Mouse (Mus musculus) Patski (cell line): ENCODE results near the gene Hhipl1. TPM values are rescaled to one million over a fixed set of nuclear protein-coding genes. Genes with fewer than 3 reads are reported as not detected.
A peak's percentile ranks its signal among the peaks of the same experiment; 100 is the strongest.

Experiments
- ATAC-seq: fragments of 100-300 bp; one replicate; pipeline ENCODE4 v1.8.0; 2021
- CTCF ChIA-PET: fragments of 350-600 bp; sonication (Branson Sonifier 250); formaldehyde crosslinking; loops from one replicate; lab custom pipeline; 2022; ENCODE audit warnings: inconsistent platforms; lab: Charles Lee
- POLR2A ChIA-PET: fragments of 350-600 bp; sonication (Branson Sonifier 250); formaldehyde crosslinking; loops from one replicate; lab custom pipeline; 2022; ENCODE audit warnings: antibody characterized with exemption, inconsistent platforms; lab: Charles Lee
- DNase-seq: peaks from one replicate; pipeline ENCODE4 v3.0.0-alpha.2; 2011; ENCODE audit warnings: low read depth, low spot score
- H3K27me3 ChIP-seq: fragments of 371-371 bp; one replicate; pipeline ENCODE4 v1.5.1; 2021
- CTCF ChIP-seq: fragments of 100-300 bp; IDR thresholded peaks from one replicate; pipeline ENCODE4 v1.5.1; 2021
- in situ Hi-C: fragments of 300-500 bp; cut with MboI; formaldehyde crosslinking; loops from 3 replicates; pipeline ENCODE4 v1.11.1; 2018; ENCODE audit warnings: low pct_unique_long_range_greater_than_20kb, mixed read lengths
- polyA plus RNA-seq: library from polyadenylated mRNA; unstranded; gene quantifications from one replicate; pipeline ENCODE4 v1.2.3, GENCODE M21; 2021

Gene Hhipl1
- polyA plus RNA-seq, 1 experiment from 2014 or later: 2.7 TPM

GRCm38 (mm10) chr12:108354284-108354683 lies 48.2 kb downstream of the Hhipl1 start:
- in situ Hi-C loops: no loop called here
- no peaks in the 10 kb centered on the region for H3K27me3 ChIP-seq
- no peak for TF ChIP-seq CTCF
- POLR2A ChIA-PET: no interaction called here
- CTCF ChIA-PET: interaction anchor here (0.8 kb wide), 1 partner anchor 68 kb away, joined by 3 read pairs; no protein-coding TSS in a partner anchor
- ATAC-seq (no peak), DNase-seq (no peak)

DNA sequence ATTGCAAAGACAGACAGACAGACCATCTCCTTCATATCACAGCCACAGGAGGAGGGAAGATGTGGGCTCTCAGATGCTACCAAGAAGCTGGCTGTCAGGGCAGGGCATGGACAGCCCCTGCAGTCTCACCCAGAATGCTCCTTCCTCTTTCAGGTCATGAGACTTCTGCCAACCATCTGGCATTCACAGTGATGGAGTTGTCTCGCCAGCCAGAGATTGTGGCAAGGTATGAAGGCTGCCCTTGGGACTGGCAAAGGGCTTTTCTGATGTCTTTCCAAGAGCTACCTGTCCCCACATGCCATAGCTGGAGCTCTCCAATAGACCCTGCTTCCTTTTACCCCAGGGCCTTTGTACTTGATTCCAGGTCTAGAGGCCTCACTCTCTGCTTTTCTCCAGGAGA lies 49.2 kb downstream of the Hhipl1 start:
- ATAC-seq: no peak
- no peak for TF ChIP-seq CTCF
- no peaks in the 10 kb centered on the region for H3K27me3 ChIP-seq
- ChIA-PET POLR2A (no interaction called here), CTCF (interaction anchor here (0.6 to 1.3 kb wide), 2 partner anchors 23 to 134 kb away, joined by 3 to 5 read pairs; no protein-coding TSS in a partner anchor)
- in situ Hi-C loops: no loop called here
- DNase-seq: no peak

- no peak for ATAC-seq
- in situ Hi-C loops: no loop called here
- TF ChIP-seq CTCF: no peak
- H3K27me3 ChIP-seq: no peaks in the 10 kb centered on the region
- CTCF ChIA-PET: interaction anchor here (0.6 to 1.3 kb wide), 4 partner anchors 23 to 185 kb away, joined by 3 to 5 read pairs (median 3); no protein-coding TSS in a partner anchor
- no peak for DNase-seq
- POLR2A ChIA-PET: no interaction called here
Measured at GRCm38 (mm10) chr12:108355986-108356385, 49.9 kb downstream of the Hhipl1 start.

- DNase-seq (peak; percentile 20), ATAC-seq (peak; percentile 83)
- in situ Hi-C loops: loop anchor here (5.0 kb wide), 2 partner anchors 59 to 129 kb away; no protein-coding TSS in a partner anchor
- no peak for TF ChIP-seq CTCF
- POLR2A ChIA-PET: interaction anchor here (1.0 to 1.5 kb wide), 2 partner anchors 130 to 133 kb away, joined by 3 to 4 read pairs; no protein-coding TSS in a partner anchor
- CTCF ChIA-PET: interaction anchor here (0.9 to 2.1 kb wide), 6 partner anchors 9 to 129 kb away, joined by 3 to 11 read pairs (median 3); no protein-coding TSS in a partner anchor
- no peaks in the 10 kb centered on the region for H3K27me3 ChIP-seq
Measured at GRCm38 (mm10) chr12:108363796-108364195, 57.7 kb downstream of the Hhipl1 start.

DNA sequence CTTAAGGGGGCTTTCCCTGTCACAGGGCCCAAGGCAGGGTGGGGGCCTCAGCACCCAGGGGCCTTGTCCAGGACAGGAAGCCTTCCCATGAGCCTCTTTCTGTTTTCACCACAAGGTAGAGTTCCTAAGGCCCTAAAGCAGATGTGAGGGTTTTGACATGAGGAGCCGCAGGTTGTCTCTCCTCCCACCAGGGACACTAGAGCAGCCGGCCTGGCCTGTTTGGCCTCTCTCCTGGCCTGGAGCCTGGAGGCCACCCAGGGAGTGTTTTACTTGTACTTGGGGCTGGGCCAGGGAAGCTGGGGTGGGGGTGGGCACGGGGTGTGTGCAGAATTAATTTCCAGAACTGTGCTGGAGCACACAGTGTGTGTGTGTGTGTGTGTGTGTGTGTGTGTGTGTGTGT lies 59.3 kb downstream of the Hhipl1 start:
- DNase-seq (no peak), ATAC-seq (no peak)
- POLR2A ChIA-PET: no interaction called here
- in situ Hi-C loops: no loop called here
- no peaks in the 10 kb centered on the region for H3K27me3 ChIP-seq
- TF ChIP-seq CTCF: no peak
- CTCF ChIA-PET: interaction anchor here (1.2 kb wide), 1 partner anchor 41 kb away, joined by 3 read pairs; no protein-coding TSS in a partner anchor

- in situ Hi-C loops: no loop called here
- no peak for DNase-seq
- ChIA-PET CTCF (interaction anchor here (1.2 kb wide), 1 partner anchor 40 kb away, joined by 3 read pairs; no protein-coding TSS in a partner anchor), POLR2A (no interaction called here)
- TF ChIP-seq CTCF: no peak
- H3K27me3 ChIP-seq: no peaks in the 10 kb centered on the region
- no peak for ATAC-seq
Measured at GRCm38 (mm10) chr12:108365868-108366267, 59.8 kb downstream of the Hhipl1 start.

DNA sequence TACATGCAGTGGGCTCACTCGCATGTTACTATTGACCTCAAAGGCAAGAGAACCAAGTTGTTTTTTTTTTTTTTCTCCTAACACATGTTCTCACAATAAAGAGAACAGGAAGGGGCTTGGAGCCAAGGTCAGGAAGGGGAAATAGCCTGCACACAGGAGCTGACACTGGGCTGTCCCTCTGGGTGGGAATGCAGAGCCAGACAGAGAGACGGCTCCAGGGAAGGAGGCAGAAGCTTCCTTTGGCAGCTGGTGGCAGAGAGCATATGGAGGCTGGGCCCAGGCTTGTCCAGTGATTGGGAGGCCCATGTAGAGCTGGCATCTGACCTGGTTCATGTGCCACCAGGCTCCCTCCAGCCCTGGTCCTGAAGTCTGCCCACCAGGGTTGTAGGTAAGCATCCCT lies 61.8 kb downstream of the Hhipl1 start:
- in situ Hi-C loops: no loop called here
- no peak for ATAC-seq
- ChIA-PET POLR2A (no interaction called here), CTCF (interaction anchor here (0.6 kb wide), 1 partner anchor 1778 kb away, joined by 3 read pairs; no protein-coding TSS in a partner anchor)
- H3K27me3 ChIP-seq: no peaks in the 10 kb centered on the region
- DNase-seq: no peak
- TF ChIP-seq CTCF: no peak

GRCm38 (mm10) chr12:108368921-108369320 lies 62.9 kb downstream of the Hhipl1 start:
- DNase-seq: no peak
- TF ChIP-seq CTCF: no peak
- ChIA-PET CTCF (no interaction called here), POLR2A (interaction anchor here (0.7 kb wide), 1 partner anchor 300 kb away, joined by 3 read pairs; no protein-coding TSS in a partner anchor)
- in situ Hi-C loops: no loop called here
- H3K27me3 ChIP-seq: no peaks in the 10 kb centered on the region
- no peak for ATAC-seq

- POLR2A ChIA-PET: no interaction called here
- TF ChIP-seq CTCF: no peak
- in situ Hi-C loops: no loop called here
- CTCF ChIA-PET: interaction anchor here (1.8 kb wide), 1 partner anchor 12 kb away, joined by 3 read pairs; no protein-coding TSS in a partner anchor
- DNase-seq (no peak), ATAC-seq (no peak)
- H3K27me3 ChIP-seq: no peaks in the 10 kb centered on the region
Measured at GRCm38 (mm10) chr12:108370596-108371428, 64.7 kb downstream of the Hhipl1 start, which contains the start of gene Eml1. TSS of gene Eml1 (plus strand) at chr12:108370957.

DNA sequence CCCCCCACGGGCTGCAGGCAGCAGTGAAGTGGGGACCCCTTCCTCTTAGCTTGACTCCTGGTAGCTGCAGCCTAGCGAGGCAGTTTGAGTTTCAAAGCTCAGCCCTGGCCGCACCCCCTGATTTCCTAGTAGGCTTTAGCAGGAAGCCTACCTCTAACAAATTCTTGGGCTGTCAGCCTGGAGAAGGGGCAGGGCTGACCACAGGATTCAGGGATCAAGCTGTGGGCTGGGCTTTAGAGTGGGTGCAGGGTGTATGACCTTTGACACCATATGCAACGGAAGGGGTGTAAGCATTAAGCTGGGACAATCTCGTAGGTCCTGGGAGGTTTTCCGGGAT lies 65.3 kb downstream of the Hhipl1 start:
- no peaks in the 10 kb centered on the region for H3K27me3 ChIP-seq
- ChIA-PET POLR2A (no interaction called here), CTCF (no interaction called here)
- in situ Hi-C loops: no loop called here
- DNase-seq (no peak), ATAC-seq (no peak)
- TF ChIP-seq CTCF: no peak

- POLR2A ChIA-PET: no interaction called here
- DNase-seq (no peak), ATAC-seq (no peak)
- no peak for TF ChIP-seq CTCF
- no peaks in the 10 kb centered on the region for H3K27me3 ChIP-seq
- in situ Hi-C loops: no loop called here
- CTCF ChIA-PET: interaction anchor here (2.5 kb wide), 1 partner anchor 8 kb away, joined by 6 read pairs; no protein-coding TSS in a partner anchor
Measured at GRCm38 (mm10) chr12:108372241-108372640, 66.2 kb downstream of the Hhipl1 start.
